Mouse (Mus musculus) kidney, embryonic 14.5 days (tissue): ENCODE results near the gene Fasn. TPM values are rescaled to one million over a fixed set of nuclear protein-coding genes. Genes with fewer than 3 reads are reported as not detected.

ENCODE experiments used
- ATAC-seq: fragments of 200-750 bp; cut with Nextera tagmentation; 2 replicates; pipeline ENCODE4 v1.8.0; 2017; ENCODE audit warnings: moderate number of reproducible peaks, mild to moderate bottlenecking, moderate TSS enrichment, moderate library complexity; ENCODE audit not compliant: low FRiP score, low TSS enrichment
- H3K27ac ChIP-seq: fragments of 300-500 bp; sonication (generic); 2 replicates; pipeline ENCODE4 v1.5.1; 2014; ENCODE audit warnings: low read depth, mild to moderate bottlenecking, low read length, moderate library complexity, mixed read lengths
- H3K27me3 ChIP-seq: fragments of 300-500 bp; sonication (generic); 2 replicates; pipeline ENCODE4 v1.6.1; 2014; ENCODE audit warnings: mild to moderate bottlenecking, low read length; ENCODE audit not compliant: control insufficient read depth, insufficient read depth
- H3K36me3 ChIP-seq: fragments of 300-500 bp; sonication (generic); 2 replicates; pipeline ENCODE4 v1.6.1; 2014; ENCODE audit warnings: low read length, mixed read lengths; ENCODE audit not compliant: control insufficient read depth, insufficient read depth
- H3K4me1 ChIP-seq: fragments of 300-500 bp; sonication (generic); 2 replicates; pipeline ENCODE4 v1.6.1; 2014; ENCODE audit warnings: low read length, mixed read lengths; ENCODE audit not compliant: control insufficient read depth, insufficient read depth
- H3K4me2 ChIP-seq: fragments of 300-500 bp; sonication (generic); replicated peaks from 2 replicates; pipeline ENCODE4 v1.6.1; 2014; ENCODE audit warnings: low read depth, mild to moderate bottlenecking, low read length
- H3K4me3 ChIP-seq: fragments of 300-500 bp; sonication (generic); 2 replicates; pipeline ENCODE4 v1.5.1; 2014; ENCODE audit warnings: mild to moderate bottlenecking, low read length
- H3K9ac ChIP-seq: fragments of 300-500 bp; sonication (generic); 2 replicates; pipeline ENCODE4 v1.6.1; 2014; ENCODE audit warnings: low read depth, mild to moderate bottlenecking, low read length, moderate library complexity
- H3K9me3 ChIP-seq: fragments of 300-500 bp; sonication (generic); 2 replicates; pipeline ENCODE4 v1.6.1; 2016; ENCODE audit warnings: low read length; ENCODE audit not compliant: control insufficient read depth
- WGBS: fragments of 180-500 bp; shearing (Covaris S2); extraction: QIAGEN DNeasy Blood & Tissue Kit; methylation state at CpG from one replicate; pipeline ENCODE4 v1.1.7; 2014; 5-methylcytosine and 5-hydroxymethylcytosine counted together
- polyA plus RNA-seq: library from polyadenylated mRNA; unstranded; fragments of >200 nt; fragmentation: Nextera tagmentation; extraction: Ambion mirVana; gene quantifications from 2 replicates; pipeline ENCODE4 v1.2.1, GENCODE M21; 2014

The Fasn gene
- polyA plus RNA-seq, 1 experiment from 2014 or later: 79.9 TPM

DNA sequence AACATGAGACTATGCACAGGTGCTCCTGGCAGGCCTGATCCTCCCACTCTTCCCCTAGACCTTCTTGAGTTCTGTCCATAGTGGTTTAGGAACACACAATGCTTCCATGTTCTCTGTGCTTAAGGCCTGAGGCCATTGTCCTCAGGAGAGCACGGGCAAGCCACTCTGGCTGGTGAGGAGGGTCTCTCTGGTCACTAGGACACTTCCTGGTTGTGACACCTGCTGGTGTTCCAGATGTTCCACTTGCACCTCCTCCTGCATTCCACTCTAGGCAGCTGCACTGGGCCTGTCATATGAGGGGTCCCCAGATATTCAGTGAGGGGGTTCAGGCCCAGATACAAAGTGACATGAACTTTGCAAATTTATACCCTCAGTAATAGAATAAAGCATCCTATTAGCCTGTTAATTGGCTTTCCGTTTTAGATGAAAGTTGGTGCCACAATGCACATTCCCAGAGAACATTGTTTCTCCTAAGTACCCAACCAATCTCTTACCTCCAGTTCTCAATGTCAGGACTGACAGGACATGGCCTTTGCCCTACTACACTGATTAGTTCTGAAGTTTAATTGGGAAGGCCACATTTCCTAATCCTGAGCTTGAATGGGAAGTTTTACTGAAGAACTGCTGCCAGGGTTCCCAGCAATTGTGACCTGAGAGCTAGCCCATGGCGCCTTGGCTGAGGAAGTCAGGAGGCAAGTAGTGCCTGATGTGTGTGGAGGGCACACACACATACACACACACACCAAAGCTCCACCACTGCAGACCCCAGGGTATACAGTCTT is 7.5 kb upstream of the Fasn start:
- ATAC-seq: no peak
- Histone ChIP-seq H3K27me3 (no peaks in the 10 kb centered on the region), H3K4me2 (no peak overlapping the region), H3K27ac (no peak overlapping the region), H3K4me3 (no peak overlapping the region), H3K4me1 (no peaks in the 10 kb centered on the region), H3K36me3 (no peaks in the 10 kb centered on the region), H3K9ac (no peak overlapping the region), H3K9me3 (no peaks in the 10 kb centered on the region)
- WGBS: 87% methylated on average over 3 of the region's 3 CpGs

DNA sequence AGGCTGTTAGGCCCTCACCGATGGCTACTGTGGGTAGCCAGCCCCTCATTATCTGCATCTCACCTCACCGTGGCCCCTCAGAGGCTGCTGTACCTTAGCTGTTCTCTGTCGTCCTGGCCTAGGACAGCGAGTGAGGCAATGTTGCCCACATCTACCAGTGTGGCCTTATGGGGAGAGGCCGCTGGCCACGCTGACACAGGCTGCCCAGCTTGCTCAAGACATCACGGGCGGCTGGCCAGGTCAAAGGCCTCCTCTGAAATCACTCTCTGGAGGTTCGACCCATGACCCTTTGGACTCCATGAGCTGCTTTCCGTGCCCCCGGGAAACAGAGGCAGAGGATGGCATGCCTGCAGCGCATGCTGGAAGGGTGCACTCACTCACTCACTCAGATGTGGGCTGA is 6.3 kb upstream of the Fasn start:
- WGBS: 76% methylated on average over 12 of the region's 12 CpGs
- no peak overlapping the region for H3K9ac ChIP-seq
- H3K9me3 ChIP-seq: no peaks in the 10 kb centered on the region
- no peaks in the 10 kb centered on the region for H3K27me3 ChIP-seq
- H3K27ac ChIP-seq: no peak overlapping the region
- H3K36me3 ChIP-seq: no peaks in the 10 kb centered on the region
- no peak overlapping the region for H3K4me3 ChIP-seq
- no peaks in the 10 kb centered on the region; the same call in 1 of the 2 replicates for H3K4me1 ChIP-seq
- no peak for ATAC-seq
- no peak overlapping the region for H3K4me2 ChIP-seq

DNA sequence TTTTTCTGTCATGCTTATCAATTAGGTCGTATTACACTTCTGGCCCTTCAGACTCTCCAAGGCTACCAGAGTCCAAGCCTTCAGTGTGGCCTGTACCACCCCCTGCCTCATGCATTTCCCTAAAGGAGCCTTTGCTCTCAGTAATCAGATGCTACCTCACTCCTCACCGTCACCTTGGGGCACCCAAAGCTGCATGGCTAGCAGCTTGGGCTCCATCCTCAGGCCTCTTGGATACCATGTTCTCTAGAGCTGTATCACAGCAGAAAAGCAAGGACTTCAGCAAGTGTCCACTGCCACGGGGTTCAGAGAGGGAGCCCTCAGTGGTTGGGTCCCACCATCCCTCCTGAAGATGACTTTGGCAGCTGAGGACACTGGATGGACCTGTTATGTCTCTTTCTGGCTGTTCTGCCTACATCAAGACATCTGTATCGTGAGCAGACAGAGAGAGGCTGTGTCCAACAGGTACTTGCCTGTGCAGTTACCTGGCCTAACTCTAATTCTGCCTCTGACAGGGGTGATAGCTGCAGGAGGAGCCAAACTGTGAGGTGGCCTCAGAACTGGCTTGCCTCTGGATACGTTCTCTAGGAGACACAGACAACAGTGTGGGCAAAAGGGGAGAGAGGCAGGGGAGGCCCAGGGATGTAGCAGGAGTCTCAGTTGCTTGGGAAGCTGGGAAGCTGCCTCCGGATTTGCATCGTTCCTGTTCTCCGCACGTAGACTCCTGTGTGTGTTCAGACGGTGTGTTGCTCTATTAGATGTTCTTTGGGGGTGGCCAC is 5.6 kb upstream of the Fasn start:
- ATAC-seq: no peak
- no peaks in the 10 kb centered on the region for H3K36me3 ChIP-seq
- no peak overlapping the region for H3K4me2 ChIP-seq
- H3K27me3 ChIP-seq: no peaks in the 10 kb centered on the region
- no peak overlapping the region for H3K9ac ChIP-seq
- no peaks in the 10 kb centered on the region; the same call in none of the 2 replicates for H3K4me1 ChIP-seq
- no peak overlapping the region for H3K27ac ChIP-seq
- H3K9me3 ChIP-seq: no peaks in the 10 kb centered on the region
- WGBS: 83% methylated on average over 10 of the region's 10 CpGs
- H3K4me3 ChIP-seq: no peak overlapping the region

DNA sequence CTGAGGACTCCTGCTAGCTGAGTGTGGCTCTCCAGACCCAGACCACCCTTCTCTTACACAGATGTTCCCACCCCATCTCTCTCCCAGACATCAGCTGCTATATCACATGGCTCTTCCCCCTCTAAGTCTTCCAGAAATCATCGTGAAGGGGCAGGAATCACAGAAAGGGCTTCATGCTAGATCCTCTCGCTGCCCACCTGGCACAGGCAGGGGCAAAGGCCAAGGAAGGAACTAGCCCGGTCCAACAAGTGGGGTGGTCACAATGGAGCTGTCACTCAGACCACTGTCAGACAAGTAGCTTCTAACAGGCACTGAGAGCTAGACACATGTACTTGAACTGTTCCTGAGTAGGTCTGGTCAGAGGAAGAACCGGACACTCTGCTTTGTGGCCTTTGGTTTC is 4.1 kb upstream of the Fasn start:
- no peaks in the 10 kb centered on the region for H3K27me3 ChIP-seq
- H3K9me3 ChIP-seq: no peaks in the 10 kb centered on the region
- no peaks in the 10 kb centered on the region for H3K36me3 ChIP-seq
- ATAC-seq: no peak
- H3K9ac ChIP-seq: no peak overlapping the region
- H3K4me2 ChIP-seq: no peak overlapping the region
- no peak overlapping the region for H3K4me3 ChIP-seq
- H3K4me1 ChIP-seq: no peaks in the 10 kb centered on the region; the same call in none of the 2 replicates
- WGBS: 81% methylated on average over 4 of the region's 4 CpGs
- H3K27ac ChIP-seq: no peak overlapping the region

- peaks cover 14% of the 10 kb centered on the region for H3K4me1 ChIP-seq
- no peak overlapping the region for H3K4me3 ChIP-seq
- H3K27ac ChIP-seq: peak overlapping the region; percentile 98; the same call in 1 of the 2 replicates
- no peak for ATAC-seq
- H3K27me3 ChIP-seq: no peaks in the 10 kb centered on the region
- H3K36me3 ChIP-seq: peaks cover 7% of the 10 kb centered on the region
- peak overlapping the region; percentile 93; the same call in 1 of the 2 replicates for H3K9ac ChIP-seq
- WGBS: 82% methylated on average over 8 of the region's 8 CpGs
- no peaks in the 10 kb centered on the region for H3K9me3 ChIP-seq
- H3K4me2 ChIP-seq: no peak overlapping the region
These were observed 1.9 kb upstream of the Fasn start for GRCm38 (mm10) chr11:120826016-120826953.

DNA sequence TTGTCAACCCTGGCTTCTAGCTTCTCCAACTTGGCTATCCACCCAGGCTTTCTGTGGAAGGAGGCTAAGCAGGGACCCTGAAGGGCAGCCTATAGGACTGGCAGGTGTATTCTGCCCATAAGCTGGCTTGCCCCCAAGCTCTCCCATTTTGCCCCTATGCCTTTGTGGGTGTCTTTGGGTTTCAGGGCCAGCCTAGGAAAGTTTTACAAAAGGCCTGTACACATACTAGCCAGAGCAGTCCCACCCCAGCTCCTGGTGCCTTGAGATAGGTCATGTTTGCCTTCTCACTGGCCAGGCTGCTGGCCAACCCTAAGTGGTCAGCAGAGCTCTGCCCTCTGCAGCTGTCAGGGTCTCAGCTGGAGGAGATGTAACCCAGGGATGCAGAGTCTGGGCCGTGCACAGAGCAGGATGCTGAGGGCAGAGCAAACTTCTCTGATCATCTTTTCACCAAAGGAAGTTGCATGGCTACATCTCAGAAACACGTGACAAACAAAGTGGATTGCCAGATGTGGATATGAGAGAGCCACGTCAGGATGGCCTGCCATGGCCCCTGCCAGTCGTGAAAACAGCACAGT is 1.0 kb upstream of the Fasn start:
- Histone ChIP-seq H3K4me2 (peak overlapping the region; percentile 96), H3K27me3 (no peaks in the 10 kb centered on the region), H3K4me1 (peaks cover 14% of the 10 kb centered on the region), H3K27ac (peak overlapping the region; percentile 98), H3K36me3 (peaks cover 15% of the 10 kb centered on the region), H3K9me3 (no peaks in the 10 kb centered on the region), H3K9ac (peak overlapping the region; percentile 93), H3K4me3 (peak overlapping the region; percentile 89)
- WGBS: 36% methylated on average over 4 of the region's 4 CpGs
- no peak for ATAC-seq

DNA sequence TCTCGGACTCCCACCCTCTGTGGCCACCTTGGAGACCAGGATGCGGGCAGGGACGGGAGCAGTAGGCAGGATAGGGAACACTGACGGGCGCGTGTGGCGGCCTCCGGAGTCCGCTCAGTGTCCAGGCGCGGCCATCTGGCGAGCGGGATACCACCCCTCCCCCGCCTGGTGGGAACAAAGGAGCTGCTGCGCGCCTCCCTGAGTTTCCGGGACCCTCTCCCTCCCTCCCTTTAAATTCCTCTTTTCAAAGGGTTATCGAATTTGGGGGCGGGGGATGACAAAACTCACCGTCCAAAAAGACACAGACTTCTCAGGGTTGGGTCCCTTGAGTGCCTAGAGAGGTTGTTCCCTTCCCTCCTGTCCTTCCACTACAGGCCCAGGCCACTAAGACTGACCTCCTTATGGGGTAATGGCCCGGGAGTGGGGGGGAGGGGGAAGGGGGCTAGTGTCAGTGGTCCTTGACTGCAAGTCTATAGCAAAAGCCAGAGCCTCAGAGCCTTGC is 491 bp upstream of the Fasn start:
- Histone ChIP-seq H3K27ac (peak overlapping the region; percentile 98), H3K4me2 (peak overlapping the region; percentile 96), H3K27me3 (no peaks in the 10 kb centered on the region), H3K4me3 (peak overlapping the region; percentile 89), H3K36me3 (peaks cover 21% of the 10 kb centered on the region), H3K9me3 (no peaks in the 10 kb centered on the region), H3K4me1 (peaks cover 14% of the 10 kb centered on the region), H3K9ac (peak overlapping the region; percentile 93)
- ATAC-seq: peak; percentile 18
- WGBS: 0% methylated on average over 21 of the region's 21 CpGs

DNA sequence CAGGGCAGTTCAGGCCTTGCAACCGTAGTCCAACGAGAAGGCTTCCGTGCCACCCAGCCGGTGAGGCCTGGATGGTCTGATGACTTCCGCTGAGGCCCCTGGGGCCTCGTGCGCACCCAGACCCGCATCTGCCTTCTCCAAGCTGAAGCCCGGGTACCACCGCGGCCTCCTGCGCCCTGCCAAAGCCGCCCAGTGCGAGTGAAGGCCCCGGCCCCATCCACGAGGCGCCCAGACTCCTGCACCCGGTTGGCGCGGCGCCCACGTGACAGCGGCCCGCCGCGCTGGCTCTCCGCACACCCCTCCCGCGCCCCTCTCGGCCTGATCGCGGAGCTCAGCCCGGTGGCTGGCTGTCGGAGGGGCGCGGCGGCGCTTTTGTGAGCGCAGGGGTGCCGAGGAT is 798 bp downstream of the Fasn start:
- Histone ChIP-seq H3K4me3 (peak overlapping the region; percentile 89), H3K27ac (peak overlapping the region; percentile 98), H3K9ac (peak overlapping the region; percentile 93), H3K36me3 (peaks cover 33% of the 10 kb centered on the region), H3K27me3 (no peaks in the 10 kb centered on the region), H3K4me2 (peak overlapping the region; percentile 96), H3K9me3 (no peaks in the 10 kb centered on the region), H3K4me1 (peaks cover 14% of the 10 kb centered on the region)
- peak; percentile 37 for ATAC-seq
- WGBS: under 1% methylated on average over 40 of the region's 40 CpGs
